Mouse (Mus musculus): ENCODE results near the gene Man2a2. TPM values are rescaled to one million over a fixed set of nuclear protein-coding genes. Genes with fewer than 3 reads are reported as not detected.
A peak's percentile ranks its signal among the peaks of the same experiment; 100 is the strongest.

Man2a2 gene
- polyA plus RNA-seq, 1 experiment from 2014 or later, result 25.2 TPM

GRCm38 (mm10) chr7:80346830-80347229 lies 24.3 kb downstream of the Man2a2 start:
- no peak overlapping the region for H3K4me3 ChIP-seq (replicated peaks)
- H3K4me2 ChIP-seq (replicated peaks), result no peak overlapping the region
- peaks cover 22% of the 10 kb centered on the region for H3K36me3 ChIP-seq
- H3K27me3 ChIP-seq, result no peaks in the 10 kb centered on the region
- WGBS, result 81% methylated on average over 5 of the region's 5 CpGs
- no peak for ATAC-seq (ENCODE audit: insufficient number of reproducible peaks, low FRiP score, low TSS enrichment, low read depth)
- no peak overlapping the region for H3K9ac ChIP-seq
- H3K27ac ChIP-seq (replicated peaks), result no peak overlapping the region
- no peaks in the 10 kb centered on the region for H3K9me3 ChIP-seq (replicated peaks)
- peaks cover 21% of the 10 kb centered on the region for H3K4me1 ChIP-seq

GRCm38 (mm10) chr7:80346173-80346572 lies 25.0 kb downstream of the Man2a2 start:
- Histone ChIP-seq H3K27ac (replicated peaks) (no peak overlapping the region), H3K9ac (no peak overlapping the region), H3K4me3 (replicated peaks) (no peak overlapping the region), H3K4me2 (replicated peaks) (no peak overlapping the region), H3K27me3 (no peaks in the 10 kb centered on the region), H3K9me3 (replicated peaks) (no peaks in the 10 kb centered on the region), H3K36me3 (peaks cover 17% of the 10 kb centered on the region), H3K4me1 (peaks cover 22% of the 10 kb centered on the region)
- WGBS, result 90% methylated on average over 9 of the region's 9 CpGs
- ATAC-seq (ENCODE audit: insufficient number of reproducible peaks, low FRiP score, low TSS enrichment, low read depth), result no peak

GRCm38 (mm10) chr7:80343270-80344018 lies 27.7 kb downstream of the Man2a2 start:
- H3K9ac ChIP-seq, result peak overlapping the region; percentile 59
- H3K27ac ChIP-seq (replicated peaks), result peak overlapping the region; percentile 75
- no peaks in the 10 kb centered on the region for H3K27me3 ChIP-seq
- H3K4me2 ChIP-seq (replicated peaks), result peak overlapping the region; percentile 80
- ATAC-seq (ENCODE audit: insufficient number of reproducible peaks, low FRiP score, low TSS enrichment, low read depth), result no peak
- WGBS, result 24% methylated on average over 19 of the region's 19 CpGs
- H3K36me3 ChIP-seq, result 0 out of 2 replicates have a peak, but pooled peaks cover 4% of the 10 kb centered on the region
- H3K9me3 ChIP-seq (replicated peaks), result no peaks in the 10 kb centered on the region
- H3K4me3 ChIP-seq (replicated peaks), result peak overlapping the region; percentile 58
- peaks cover 41% of the 10 kb centered on the region for H3K4me1 ChIP-seq

DNA sequence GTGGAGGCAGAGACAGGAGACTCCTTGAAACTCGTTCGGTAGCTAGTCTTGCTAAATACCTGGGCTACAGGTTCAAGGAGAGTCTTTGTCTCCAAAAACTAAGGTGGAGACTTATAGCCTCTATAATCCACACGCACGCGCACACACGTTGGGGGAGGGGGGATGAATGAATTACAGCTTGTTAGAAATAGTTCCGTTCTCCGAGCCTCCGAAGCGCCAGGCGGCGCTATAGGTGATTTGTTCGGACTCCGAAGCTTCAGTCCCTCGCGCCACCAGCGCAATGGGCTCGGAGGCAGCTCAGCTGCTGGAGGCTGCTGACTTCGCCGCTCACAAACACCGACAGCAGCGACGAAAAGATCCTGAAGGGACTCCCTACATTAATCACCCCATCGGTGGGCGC lies 28.3 kb downstream of the Man2a2 start, which contains the start of gene Hddc3:
TSS of gene Hddc3 (plus strand) at position 247 of the 400 bp plus-strand sequence.
- H3K36me3 ChIP-seq, result 0 out of 2 replicates have a peak, but pooled peaks cover 4% of the 10 kb centered on the region
- peak within 1 kb of the TSS; percentile 58 for H3K4me3 ChIP-seq (replicated peaks)
- under 1% methylated on average over 25 of the region's 25 CpGs for WGBS
- no peaks in the 10 kb centered on the region for H3K9me3 ChIP-seq (replicated peaks)
- peak; percentile 15; the same call in 1 of the 2 replicates for ATAC-seq (ENCODE audit: insufficient number of reproducible peaks, low FRiP score, low TSS enrichment, low read depth)
- H3K27me3 ChIP-seq, result no peaks in the 10 kb centered on the region
- peak within 1 kb of the TSS; percentile 80 for H3K4me2 ChIP-seq (replicated peaks)
- H3K9ac ChIP-seq, result peak within 1 kb of the TSS; percentile 59
- peak within 1 kb of the TSS; percentile 75 for H3K27ac ChIP-seq (replicated peaks)
- peaks cover 42% of the 10 kb centered on the region for H3K4me1 ChIP-seq

GRCm38 (mm10) chr7:80341793-80342192 lies 29.4 kb downstream of the Man2a2 start:
- Histone ChIP-seq H3K9me3 (replicated peaks) (no peaks in the 10 kb centered on the region), H3K27ac (replicated peaks) (no peak overlapping the region), H3K4me1 (peaks cover 43% of the 10 kb centered on the region), H3K36me3 (peaks cover 8% of the 10 kb centered on the region), H3K4me3 (replicated peaks) (no peak overlapping the region), H3K27me3 (no peaks in the 10 kb centered on the region), H3K9ac (no peak overlapping the region), H3K4me2 (replicated peaks) (no peak overlapping the region)
- ATAC-seq (ENCODE audit: insufficient number of reproducible peaks, low FRiP score, low TSS enrichment, low read depth), result no peak
- WGBS, result 75% methylated on average over 7 of the region's 7 CpGs

GRCm38 (mm10) chr7:80340793-80341192 lies 30.4 kb downstream of the Man2a2 start, which contains the start of gene Unc45a:
Gene Unc45a (minus strand): TSS chr7:80341005.
- ATAC-seq (ENCODE audit: insufficient number of reproducible peaks, low FRiP score, low TSS enrichment, low read depth), result peak; percentile 46
- Histone ChIP-seq H3K27ac (replicated peaks) (peak within 1 kb of the TSS; percentile 94), H3K4me3 (replicated peaks) (peak within 1 kb of the TSS; percentile 67), H3K9ac (peak within 1 kb of the TSS; percentile 47), H3K9me3 (replicated peaks) (no peaks in the 10 kb centered on the region), H3K4me2 (replicated peaks) (peak within 1 kb of the TSS; percentile 70), H3K36me3 (peaks cover 16% of the 10 kb centered on the region), H3K27me3 (no peaks in the 10 kb centered on the region), H3K4me1 (peaks cover 43% of the 10 kb centered on the region)
- under 1% methylated on average over 11 of the region's 11 CpGs for WGBS

DNA sequence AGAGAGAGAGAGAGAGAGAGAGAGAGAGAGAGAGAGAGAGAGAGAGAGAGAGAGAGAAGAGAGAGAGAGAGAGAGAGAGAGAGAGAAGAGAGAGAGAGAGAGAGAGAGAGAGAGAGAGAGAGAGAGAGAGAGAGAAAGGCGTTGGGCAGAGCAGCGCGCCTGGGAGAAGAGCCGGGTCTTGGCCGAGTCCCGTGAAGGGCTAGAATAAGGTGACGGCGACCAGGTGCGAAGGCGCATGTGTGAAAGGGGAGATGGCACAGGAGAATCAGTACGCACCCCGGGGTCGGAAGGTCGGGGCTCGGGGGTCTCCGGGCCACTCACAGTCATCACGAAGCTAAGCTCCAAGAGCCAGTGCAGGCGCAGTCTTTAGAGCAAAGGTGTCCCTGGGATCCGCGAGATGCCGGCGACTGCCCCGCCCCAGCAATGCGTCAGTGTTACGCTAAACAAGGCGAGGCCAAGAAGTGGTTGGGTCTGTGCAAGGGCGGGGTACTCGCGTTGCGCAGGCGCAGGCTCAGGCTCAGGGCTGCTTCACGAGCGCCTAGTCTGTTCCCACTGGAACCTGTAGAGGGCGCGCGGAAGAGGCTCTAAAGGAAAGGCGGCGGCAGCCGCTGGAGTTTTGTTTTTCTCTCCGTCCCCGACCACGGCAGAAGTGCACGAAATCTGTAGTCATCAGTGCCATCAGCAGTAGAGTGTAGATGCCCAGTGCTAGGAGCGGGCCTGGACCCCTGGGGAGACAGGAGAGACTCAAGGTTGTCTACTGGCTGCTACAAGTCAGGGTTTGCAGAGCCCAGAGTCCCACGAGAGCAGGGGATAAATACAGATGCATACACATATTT lies 31.2 kb downstream of the Man2a2 start:
- no peaks in the 10 kb centered on the region for H3K27me3 ChIP-seq
- peak overlapping the region; percentile 70 for H3K4me2 ChIP-seq (replicated peaks)

GRCm38 (mm10) chr7:80339371-80339770 lies 31.8 kb downstream of the Man2a2 start:
- Histone ChIP-seq H3K9me3 (replicated peaks) (no peaks in the 10 kb centered on the region), H3K4me2 (replicated peaks) (peak overlapping the region; percentile 70), H3K4me1 (peaks cover 43% of the 10 kb centered on the region), H3K27me3 (no peaks in the 10 kb centered on the region), H3K4me3 (replicated peaks) (peak overlapping the region; percentile 67), H3K36me3 (peaks cover 29% of the 10 kb centered on the region), H3K9ac (peak overlapping the region; percentile 52), H3K27ac (replicated peaks) (0 out of 2 replicates have a peak overlapping the region, but pooled peaks have one; percentile 4)
- ATAC-seq (ENCODE audit: insufficient number of reproducible peaks, low FRiP score, low TSS enrichment, low read depth), result no peak
- WGBS, result 6% methylated on average over 17 of the region's 17 CpGs

More for the DNA sequence above, 31.2 kb downstream of the Man2a2 start:
- WGBS, result 0% methylated on average over 45 of the region's 45 CpGs
- Histone ChIP-seq H3K27ac (replicated peaks) (peak overlapping the region; percentile 94), H3K36me3 (peaks cover 23% of the 10 kb centered on the region), H3K4me1 (peaks cover 43% of the 10 kb centered on the region), H3K9me3 (replicated peaks) (no peaks in the 10 kb centered on the region), H3K4me3 (replicated peaks) (peak overlapping the region; percentile 67), H3K9ac (peak overlapping the region; percentile 47)
- peak; percentile 96 for ATAC-seq (ENCODE audit: insufficient number of reproducible peaks, low FRiP score, low TSS enrichment, low read depth)

DNA sequence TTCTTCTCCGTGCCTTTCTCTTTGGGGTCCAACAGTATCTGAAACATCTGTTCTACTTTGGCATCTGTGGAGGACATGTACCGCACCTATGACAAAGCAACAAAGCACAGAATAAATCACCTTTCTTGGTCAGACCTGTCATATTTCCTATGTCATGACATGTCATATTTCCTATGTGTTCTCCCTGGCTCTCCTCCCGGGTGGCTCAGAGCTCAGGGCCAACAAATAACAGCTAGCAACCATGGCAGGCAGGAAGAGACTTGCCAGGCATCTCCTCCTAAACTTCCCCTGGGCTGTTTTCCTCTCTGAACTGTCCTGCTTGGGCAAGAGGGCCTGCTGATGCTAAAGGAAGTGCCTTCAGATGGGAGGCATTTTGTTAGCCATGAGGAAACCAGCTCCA lies 34.2 kb downstream of the Man2a2 start:
- Histone ChIP-seq H3K4me3 (replicated peaks) (no peak overlapping the region), H3K27ac (replicated peaks) (0 out of 2 replicates have a peak overlapping the region, but pooled peaks have one; percentile 12), H3K4me1 (peaks cover 31% of the 10 kb centered on the region), H3K4me2 (replicated peaks) (no peak overlapping the region), H3K9me3 (replicated peaks) (no peaks in the 10 kb centered on the region), H3K9ac (no peak overlapping the region), H3K36me3 (peaks cover 53% of the 10 kb centered on the region), H3K27me3 (no peaks in the 10 kb centered on the region)
- 66% methylated on average over 3 of the region's 3 CpGs for WGBS
- ATAC-seq (ENCODE audit: insufficient number of reproducible peaks, low FRiP score, low TSS enrichment, low read depth), result no peak

DNA sequence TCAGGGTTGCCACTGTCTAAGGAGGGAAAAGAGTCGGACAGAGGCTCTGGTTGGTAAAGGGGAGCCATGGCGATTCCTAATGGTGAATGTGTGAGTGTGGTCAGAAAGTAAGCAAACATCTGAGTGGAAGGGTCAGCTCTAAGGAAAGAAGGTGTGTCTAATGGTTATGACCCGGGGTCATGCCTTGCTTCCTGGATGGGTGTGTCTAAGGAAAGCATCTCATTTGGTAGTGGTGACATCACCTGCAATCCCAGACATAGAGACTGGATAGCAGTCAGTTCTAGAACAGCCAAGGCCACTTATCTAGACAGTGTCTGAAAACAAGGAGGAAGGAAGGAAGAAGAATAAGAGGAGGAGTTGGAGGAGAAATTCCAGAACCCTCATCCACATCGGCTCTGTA lies 36.3 kb downstream of the Man2a2 start:
- no peak overlapping the region for H3K9ac ChIP-seq
- H3K27me3 ChIP-seq, result no peaks in the 10 kb centered on the region
- no peak overlapping the region for H3K4me2 ChIP-seq (replicated peaks)
- H3K4me1 ChIP-seq, result peaks cover 20% of the 10 kb centered on the region
- H3K9me3 ChIP-seq (replicated peaks), result no peaks in the 10 kb centered on the region
- no peak for ATAC-seq (ENCODE audit: insufficient number of reproducible peaks, low FRiP score, low TSS enrichment, low read depth)
- no peak overlapping the region for H3K4me3 ChIP-seq (replicated peaks)
- H3K27ac ChIP-seq (replicated peaks), result no peak overlapping the region
- WGBS, result 86% methylated on average over 4 of the region's 4 CpGs
- H3K36me3 ChIP-seq, result peaks cover 74% of the 10 kb centered on the region

DNA sequence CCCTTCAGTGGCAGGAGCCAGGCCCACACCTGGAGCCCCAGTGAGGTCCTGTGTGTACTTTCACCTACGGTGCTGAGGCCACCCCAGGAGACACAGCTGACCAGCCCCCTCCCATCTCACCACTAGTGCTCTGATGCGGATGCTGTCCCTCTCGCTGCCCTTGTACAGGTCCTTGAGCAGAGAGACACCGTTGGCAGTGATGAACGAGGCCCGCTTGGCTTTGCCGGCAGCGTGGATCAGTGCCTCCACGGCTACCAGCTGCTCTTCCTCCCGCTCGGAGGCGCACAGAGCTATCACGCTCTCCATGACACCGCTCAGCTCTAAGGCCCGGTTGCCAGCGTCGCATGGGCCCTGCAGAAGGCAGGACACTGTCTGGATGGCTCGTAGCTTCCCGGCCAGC lies 39.7 kb downstream of the Man2a2 start:
- no peak overlapping the region for H3K4me2 ChIP-seq (replicated peaks)
- H3K27ac ChIP-seq (replicated peaks), result no peak overlapping the region
- H3K27me3 ChIP-seq, result no peaks in the 10 kb centered on the region
- H3K36me3 ChIP-seq, result peaks cover 100% of the 10 kb centered on the region
- WGBS, result 96% methylated on average over 19 of the region's 19 CpGs
- no peaks in the 10 kb centered on the region for H3K4me1 ChIP-seq
- H3K9ac ChIP-seq, result no peak overlapping the region
- H3K9me3 ChIP-seq (replicated peaks), result no peaks in the 10 kb centered on the region
- no peak overlapping the region for H3K4me3 ChIP-seq (replicated peaks)
- no peak for ATAC-seq (ENCODE audit: insufficient number of reproducible peaks, low FRiP score, low TSS enrichment, low read depth)
